Mouse (Mus musculus): ENCODE data around the gene Sept1.

DNA sequence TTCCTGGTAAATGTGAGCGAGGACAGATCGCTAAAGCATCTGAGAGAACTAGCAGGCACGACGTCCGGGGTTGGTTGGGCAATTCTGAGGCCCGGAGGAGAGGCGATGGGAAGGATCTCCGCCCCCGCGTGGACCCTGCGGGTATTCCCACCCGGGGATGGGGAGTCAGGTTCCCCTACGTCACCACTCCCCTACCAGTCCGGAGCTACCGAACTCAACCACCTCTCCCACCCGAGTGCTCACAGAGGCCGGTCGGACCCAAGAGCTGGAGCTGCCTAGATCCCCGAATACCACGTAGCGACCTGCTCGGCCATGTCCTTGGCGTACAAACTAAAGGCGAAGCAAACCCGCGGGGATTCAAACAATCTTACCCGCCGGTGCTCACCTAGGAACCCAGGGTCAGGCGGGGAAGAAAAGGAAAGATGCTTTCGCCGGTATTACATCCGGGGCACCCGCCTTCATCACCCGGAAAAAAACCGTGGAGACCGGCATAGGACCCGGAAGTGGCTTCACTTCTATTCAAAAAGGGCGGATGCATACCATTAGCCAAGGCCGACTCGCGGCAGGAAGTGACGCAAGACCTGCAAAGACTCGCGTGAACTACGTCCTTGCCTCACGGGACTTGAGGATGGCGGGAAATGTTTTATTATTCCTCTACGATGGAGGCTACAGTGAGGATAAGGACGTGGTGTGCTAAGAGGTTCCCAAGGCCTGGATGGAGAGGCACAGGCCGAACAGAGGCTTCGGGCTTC lies 37.2 kb downstream of the Sept1 start, which contains the start of gene Cd2bp2:
- TF ChIP-seq CTCF (IDR thresholded peaks at IDR 0.05; ENCODE audit: borderline replicate concordance, control insufficient read depth, extremely low read depth, insufficient read depth, low read length, poor library complexity) (peak; percentile 43; the same call in 1 of the 2 replicates), POLR2A (IDR thresholded peaks at IDR 0.05; ENCODE audit: control insufficient read depth, extremely low read depth, insufficient read depth, low read length, poor library complexity) (peak; percentile 68; the same call in 1 of the 2 replicates)
